Mouse (Mus musculus): Measurements from ENCODE around the gene Nck1. TPM values are rescaled to one million over a fixed set of nuclear protein-coding genes. Genes with fewer than 3 reads are reported as not detected.
A peak's percentile ranks its signal among the peaks of the same experiment; 100 is the strongest.

Nck1 gene
- total and polyA plus RNA-seq, 2 experiments from 2014 or later = 14.8 to 45.6 TPM

DNA sequence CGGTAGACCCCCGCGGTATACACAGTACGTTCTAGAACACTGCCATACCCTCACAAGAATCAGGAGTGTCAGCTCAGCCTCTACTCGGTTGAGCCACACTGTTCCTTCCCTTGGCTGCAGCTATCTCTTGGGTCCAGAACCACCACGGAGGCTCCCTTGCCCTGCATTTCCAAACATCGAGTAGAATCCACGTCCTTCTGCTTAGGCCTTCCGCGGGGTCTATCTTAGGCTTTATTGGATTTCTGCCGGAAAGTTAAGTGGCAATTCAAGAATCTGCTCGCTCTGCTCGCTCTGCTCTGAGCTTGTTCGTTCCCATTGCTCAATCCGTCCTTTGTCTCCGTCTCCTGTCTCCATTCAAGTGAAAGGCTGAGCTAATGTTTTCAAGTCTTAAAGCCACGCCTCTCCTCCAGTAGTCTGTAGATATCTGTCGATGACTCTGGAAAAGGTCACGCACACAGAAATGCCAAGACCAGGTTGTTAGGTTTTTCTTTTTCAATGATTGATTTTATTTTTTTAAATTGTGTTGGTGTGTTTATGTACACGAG is 34.3 kb upstream of the Nck1 start:
- WGBS = 50% methylated on average over 20 of the region's 20 CpGs
- TF ChIP-seq CTCF (IDR thresholded peaks at IDR 0.05) = no peak
- Histone ChIP-seq H3K4me1 (ENCODE audit: insufficient read depth, low read length) (no peaks in the 10 kb centered on the region), H3K4me2 (ENCODE audit: low read depth, low read length, poor library complexity, severe bottlenecking) (no peak overlapping the region), H3K27me3 (ENCODE audit: insufficient read depth, low read length) (no peaks in the 10 kb centered on the region), H3K9ac (replicated peaks; ENCODE audit: low read length, poor library complexity, severe bottlenecking) (no peak overlapping the region), H3K4me3 (ENCODE audit: low read depth, low read length) (no peak overlapping the region), H3K27ac (ENCODE audit: low read depth, low read length) (no peak overlapping the region), H3K9me3 (ENCODE audit: low read length) (no peaks in the 10 kb centered on the region), H3K36me3 (ENCODE audit: insufficient read depth, low read length) (no peaks in the 10 kb centered on the region)
- no peak for DNase-seq (ENCODE audit: low spot score)
- no peak for ATAC-seq (ENCODE audit: low FRiP score)

- ATAC-seq (ENCODE audit: low FRiP score) = no peak
- H3K9me3 ChIP-seq (ENCODE audit: low read length) = no peaks in the 10 kb centered on the region
- DNase-seq (ENCODE audit: low spot score) = peak; percentile 38
- H3K4me2 ChIP-seq (ENCODE audit: low read depth, low read length, poor library complexity, severe bottlenecking) = no peak overlapping the region
- H3K4me3 ChIP-seq (ENCODE audit: low read depth, low read length) = no peak overlapping the region
- H3K9ac ChIP-seq (replicated peaks; ENCODE audit: low read length, poor library complexity, severe bottlenecking) = no peak overlapping the region
- no peaks in the 10 kb centered on the region for H3K36me3 ChIP-seq (ENCODE audit: insufficient read depth, low read length)
- no peak for TF ChIP-seq CTCF (IDR thresholded peaks at IDR 0.05)
- 47% methylated on average over 5 of the region's 5 CpGs for WGBS
- H3K27me3 ChIP-seq (ENCODE audit: insufficient read depth, low read length) = no peaks in the 10 kb centered on the region
- H3K27ac ChIP-seq (ENCODE audit: low read depth, low read length) = no peak overlapping the region
- H3K4me1 ChIP-seq (ENCODE audit: insufficient read depth, low read length) = peaks cover 7% of the 10 kb centered on the region; the same call in 1 of the 2 replicates
These were observed 28.0 kb upstream of the Nck1 start for GRCm38 (mm10) chr9:100573942-100574341.

DNA sequence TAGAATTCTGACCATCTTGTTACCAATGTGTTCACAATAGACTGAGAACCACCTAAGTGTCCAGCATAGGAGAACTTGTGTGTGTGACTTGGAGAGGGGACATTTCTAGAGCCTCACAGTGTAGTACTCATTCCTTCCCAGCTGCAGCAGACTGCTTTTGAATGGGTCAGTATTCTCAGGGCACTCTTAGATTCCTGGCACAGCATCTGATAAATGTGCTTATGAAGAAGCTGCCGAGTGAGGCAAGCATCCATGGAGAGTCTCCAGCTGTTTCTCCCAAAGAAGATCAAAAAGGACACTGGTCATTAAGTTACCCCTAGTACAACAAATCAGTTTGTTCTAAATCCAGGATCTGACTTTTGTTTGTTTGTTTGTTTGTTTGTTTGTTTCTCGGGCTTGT is 27.4 kb upstream of the Nck1 start:
- no peaks in the 10 kb centered on the region for H3K9me3 ChIP-seq (ENCODE audit: low read length)
- DNase-seq (ENCODE audit: low spot score) = peak; percentile 27
- no peak for ATAC-seq (ENCODE audit: low FRiP score)
- H3K4me2 ChIP-seq (ENCODE audit: low read depth, low read length, poor library complexity, severe bottlenecking) = no peak overlapping the region
- H3K36me3 ChIP-seq (ENCODE audit: insufficient read depth, low read length) = no peaks in the 10 kb centered on the region
- peaks cover 7% of the 10 kb centered on the region; the same call in 1 of the 2 replicates for H3K4me1 ChIP-seq (ENCODE audit: insufficient read depth, low read length)
- no peak overlapping the region for H3K9ac ChIP-seq (replicated peaks; ENCODE audit: low read length, poor library complexity, severe bottlenecking)
- TF ChIP-seq CTCF (IDR thresholded peaks at IDR 0.05) = no peak
- WGBS = 75% methylated on average over 2 of the region's 2 CpGs
- no peak overlapping the region for H3K27ac ChIP-seq (ENCODE audit: low read depth, low read length)
- no peak overlapping the region for H3K4me3 ChIP-seq (ENCODE audit: low read depth, low read length)
- H3K27me3 ChIP-seq (ENCODE audit: insufficient read depth, low read length) = no peaks in the 10 kb centered on the region

- WGBS = 88% methylated on average over 1 of the region's 1 CpGs
- H3K27ac ChIP-seq (ENCODE audit: low read depth, low read length) = peak overlapping the region; percentile 78; the same call in 1 of the 2 replicates
These were observed 25.6 kb upstream of the Nck1 start for GRCm38 (mm10) chr9:100571511-100571910.

DNA sequence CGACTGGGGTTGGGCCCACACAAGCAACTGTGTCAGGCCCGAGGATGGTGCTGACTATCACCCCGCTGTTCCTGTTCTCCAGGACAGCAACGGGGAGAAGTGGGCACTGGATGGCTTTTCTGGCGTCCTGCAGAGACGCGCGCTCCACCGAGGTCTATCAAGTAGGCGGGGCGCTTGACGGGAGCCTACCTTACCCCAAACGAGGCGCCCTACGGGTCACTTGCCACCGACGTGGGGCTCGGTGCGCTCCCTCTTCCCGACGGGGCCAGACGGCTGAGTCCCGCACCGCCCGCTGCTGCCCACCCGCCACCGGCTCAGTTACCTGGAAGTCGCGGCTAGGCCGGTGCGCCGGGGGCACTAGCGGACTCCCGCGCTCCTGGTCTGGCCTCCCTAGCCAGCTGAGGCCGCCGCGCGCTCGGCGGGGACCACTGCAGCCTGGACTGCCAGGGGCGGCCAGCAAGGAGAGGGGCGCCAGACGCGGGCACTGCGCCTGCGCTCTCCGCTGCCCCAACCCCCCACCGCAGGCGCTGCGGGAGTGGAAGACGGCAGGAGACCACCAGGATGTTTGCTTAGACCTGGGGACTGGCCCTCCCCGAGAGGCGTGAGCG is 24.8 kb upstream of the Nck1 start, which contains the start of gene Slc35g2:
Slc35g2 (minus strand) TSS at position 465 of the 608 bp plus-strand sequence.
- peak within 1 kb of the TSS; percentile 53 for H3K4me3 ChIP-seq (ENCODE audit: low read depth, low read length)
- peak within 1 kb of the TSS; percentile 74 for H3K9ac ChIP-seq (replicated peaks; ENCODE audit: low read length, poor library complexity, severe bottlenecking)
- ATAC-seq (ENCODE audit: low FRiP score) = peak; percentile 91
- H3K36me3 ChIP-seq (ENCODE audit: insufficient read depth, low read length) = no peaks in the 10 kb centered on the region
- peak; percentile 81 for DNase-seq (ENCODE audit: low spot score)
- no peaks in the 10 kb centered on the region for H3K9me3 ChIP-seq (ENCODE audit: low read length)
- WGBS = under 1% methylated on average over 48 of the region's 55 CpGs
- peak within 1 kb of the TSS; percentile 78 for H3K27ac ChIP-seq (ENCODE audit: low read depth, low read length)
- H3K4me1 ChIP-seq (ENCODE audit: insufficient read depth, low read length) = peaks cover 7% of the 10 kb centered on the region; the same call in 1 of the 2 replicates
- peak within 1 kb of the TSS; percentile 69 for H3K4me2 ChIP-seq (ENCODE audit: low read depth, low read length, poor library complexity, severe bottlenecking)
- peak; percentile 59 for TF ChIP-seq CTCF (IDR thresholded peaks at IDR 0.05)
- H3K27me3 ChIP-seq (ENCODE audit: insufficient read depth, low read length) = no peaks in the 10 kb centered on the region

More at GRCm38 (mm10) chr9:100571511-100571910, 25.6 kb upstream of the Nck1 start:
- no peaks in the 10 kb centered on the region for H3K9me3 ChIP-seq (ENCODE audit: low read length)
- no peaks in the 10 kb centered on the region for H3K36me3 ChIP-seq (ENCODE audit: insufficient read depth, low read length)
- peaks cover 7% of the 10 kb centered on the region; the same call in 1 of the 2 replicates for H3K4me1 ChIP-seq (ENCODE audit: insufficient read depth, low read length)
- H3K27me3 ChIP-seq (ENCODE audit: insufficient read depth, low read length) = no peaks in the 10 kb centered on the region
- no peak for TF ChIP-seq CTCF (IDR thresholded peaks at IDR 0.05)
- no peak for DNase-seq (ENCODE audit: low spot score)
- peak overlapping the region; percentile 69 for H3K4me2 ChIP-seq (ENCODE audit: low read depth, low read length, poor library complexity, severe bottlenecking)
- H3K4me3 ChIP-seq (ENCODE audit: low read depth, low read length) = peak overlapping the region; percentile 53
- peak overlapping the region; percentile 74 for H3K9ac ChIP-seq (replicated peaks; ENCODE audit: low read length, poor library complexity, severe bottlenecking)
- no peak for ATAC-seq (ENCODE audit: low FRiP score)

Data from midbrain, postnatal 0 days (tissue).